Mouse (Mus musculus): ENCODE data around the gene Cpt2. TPM values are rescaled to one million over a fixed set of nuclear protein-coding genes. Genes with fewer than 3 reads are reported as not detected.

The Cpt2 gene
- 40.6 and 42.4 TPM in 2 replicates for polyA plus RNA-seq (2014; fragmentation: Nextera tagmentation; extraction: Ambion mirVana)

DNA sequence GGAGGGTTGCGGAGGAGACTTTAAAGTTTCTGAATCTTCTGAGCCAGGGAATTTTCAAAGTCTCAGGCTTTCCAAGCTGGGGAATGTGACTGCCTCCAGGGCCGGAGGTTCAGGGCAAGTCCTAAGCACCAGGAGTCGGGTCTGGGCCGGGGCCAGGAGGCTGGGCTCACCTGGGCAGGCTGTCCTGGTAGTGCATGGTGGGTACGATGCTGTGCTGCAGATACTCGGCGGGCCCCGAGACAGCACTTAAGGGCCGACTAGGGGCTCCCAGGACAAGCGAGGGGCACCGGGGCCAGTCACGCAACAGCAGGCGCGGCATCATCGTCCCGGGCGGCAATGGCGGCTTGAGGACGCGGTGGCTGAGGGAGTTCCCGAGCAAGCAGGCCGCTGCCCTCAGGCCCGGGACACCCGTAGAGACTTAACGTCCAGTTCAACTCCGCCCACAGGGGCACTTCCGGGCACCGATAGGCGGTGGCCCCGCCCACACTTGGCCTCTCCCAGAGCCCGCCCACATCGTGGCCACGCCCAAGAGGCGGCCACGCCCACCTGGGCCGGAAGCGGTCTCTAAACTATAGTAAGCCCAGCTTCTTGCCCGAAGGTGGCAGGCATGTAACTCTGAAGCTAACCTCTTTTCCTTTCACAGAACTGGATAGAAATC is at the start of gene Cpt2:
Gene Cpt2, minus strand, starts transcription at position 466 of the 658 bp plus-strand sequence.
- Histone ChIP-seq H3K4me2 (ENCODE audit: low read depth, low read length) (peak within 1 kb of the TSS; percentile 87), H3K9me3 (replicated peaks; ENCODE audit: control insufficient read depth, low read length) (no peaks in the 10 kb centered on the region), H3K27ac (replicated peaks; ENCODE audit: low read depth, low read length) (peak within 1 kb of the TSS; percentile 59; the same call in 1 of the 2 replicates), H3K4me3 (ENCODE audit: low read depth, low read length) (peak within 1 kb of the TSS; percentile 79), H3K4me1 (ENCODE audit: control insufficient read depth, insufficient read depth, low read length) (no peaks in the 10 kb centered on the region), H3K36me3 (replicated peaks; ENCODE audit: control insufficient read depth, insufficient read depth, low read depth, low read length) (no peaks in the 10 kb centered on the region), H3K9ac (replicated peaks; ENCODE audit: low read length) (peak within 1 kb of the TSS; percentile 89), H3K27me3 (ENCODE audit: control insufficient read depth, insufficient read depth, low read length) (no peaks in the 10 kb centered on the region)
- ATAC-seq (replicated peaks; ENCODE audit: insufficient number of reproducible peaks, low FRiP score, low TSS enrichment, low read depth) (peak; percentile 90), DNase-seq (ENCODE audit: low spot score) (peak; percentile 97)
- WGBS = 2% methylated on average over 35 of the region's 38 CpGs

DNA sequence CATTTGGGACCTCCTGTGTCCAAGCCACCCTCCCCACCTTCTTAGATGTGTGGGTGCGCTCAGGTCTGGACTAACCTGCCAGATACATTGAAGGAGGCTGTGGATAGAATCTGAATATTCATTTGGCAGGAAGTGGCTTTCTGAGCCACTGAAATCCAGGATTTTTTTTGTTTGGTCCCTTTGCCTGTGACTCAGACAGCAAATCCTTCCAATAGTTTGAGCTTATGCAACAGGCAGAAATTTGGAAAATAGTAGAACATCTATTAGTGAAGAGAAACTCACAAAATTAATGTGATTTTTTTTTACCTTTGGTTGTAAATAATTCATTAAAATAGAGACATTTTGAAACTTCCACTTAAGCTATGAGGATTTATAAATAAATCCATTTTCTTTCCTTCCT is 47.8 kb upstream of the Cpt2 start:
- no peak for DNase-seq (ENCODE audit: low spot score)
- Histone ChIP-seq H3K4me2 (ENCODE audit: low read depth, low read length) (no peak overlapping the region), H3K9ac (replicated peaks; ENCODE audit: low read length) (no peak overlapping the region), H3K4me1 (ENCODE audit: control insufficient read depth, insufficient read depth, low read length) (no peaks in the 10 kb centered on the region), H3K36me3 (replicated peaks; ENCODE audit: control insufficient read depth, insufficient read depth, low read depth, low read length) (no peaks in the 10 kb centered on the region), H3K27ac (replicated peaks; ENCODE audit: low read depth, low read length) (no peak overlapping the region), H3K27me3 (ENCODE audit: control insufficient read depth, insufficient read depth, low read length) (no peaks in the 10 kb centered on the region), H3K9me3 (replicated peaks; ENCODE audit: control insufficient read depth, low read length) (no peaks in the 10 kb centered on the region), H3K4me3 (ENCODE audit: low read depth, low read length) (no peak overlapping the region)
- ATAC-seq (replicated peaks; ENCODE audit: insufficient number of reproducible peaks, low FRiP score, low TSS enrichment, low read depth) = no peak
- 88% methylated on average over 1 of the region's 1 CpGs for WGBS

DNA sequence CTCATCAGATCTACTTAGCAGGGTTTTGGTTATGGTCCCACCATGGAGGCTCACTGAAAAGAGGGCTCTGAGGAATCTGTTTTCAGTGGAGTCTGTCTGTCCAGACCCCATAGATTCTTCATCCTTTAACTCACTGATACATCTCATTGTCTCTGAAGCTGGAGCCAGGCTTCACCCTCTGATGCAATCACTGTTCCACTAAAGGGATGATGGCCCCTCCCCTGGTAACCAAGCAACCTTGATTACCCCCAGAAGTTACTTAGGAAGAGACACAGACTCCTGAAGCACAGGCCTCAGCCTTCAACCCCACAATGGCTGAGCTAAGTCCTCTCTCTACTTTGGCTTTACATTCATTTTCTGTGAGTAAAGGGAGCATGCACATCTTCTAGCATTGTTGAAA is 46.4 kb upstream of the Cpt2 start:
- Histone ChIP-seq H3K27me3 (ENCODE audit: control insufficient read depth, insufficient read depth, low read length) (no peaks in the 10 kb centered on the region), H3K4me2 (ENCODE audit: low read depth, low read length) (no peak overlapping the region), H3K4me1 (ENCODE audit: control insufficient read depth, insufficient read depth, low read length) (no peaks in the 10 kb centered on the region), H3K27ac (replicated peaks; ENCODE audit: low read depth, low read length) (no peak overlapping the region), H3K36me3 (replicated peaks; ENCODE audit: control insufficient read depth, insufficient read depth, low read depth, low read length) (no peaks in the 10 kb centered on the region), H3K9me3 (replicated peaks; ENCODE audit: control insufficient read depth, low read length) (no peaks in the 10 kb centered on the region), H3K9ac (replicated peaks; ENCODE audit: low read length) (no peak overlapping the region), H3K4me3 (ENCODE audit: low read depth, low read length) (no peak overlapping the region)
- DNase-seq (ENCODE audit: low spot score) (no peak), ATAC-seq (replicated peaks; ENCODE audit: insufficient number of reproducible peaks, low FRiP score, low TSS enrichment, low read depth) (no peak)

DNA sequence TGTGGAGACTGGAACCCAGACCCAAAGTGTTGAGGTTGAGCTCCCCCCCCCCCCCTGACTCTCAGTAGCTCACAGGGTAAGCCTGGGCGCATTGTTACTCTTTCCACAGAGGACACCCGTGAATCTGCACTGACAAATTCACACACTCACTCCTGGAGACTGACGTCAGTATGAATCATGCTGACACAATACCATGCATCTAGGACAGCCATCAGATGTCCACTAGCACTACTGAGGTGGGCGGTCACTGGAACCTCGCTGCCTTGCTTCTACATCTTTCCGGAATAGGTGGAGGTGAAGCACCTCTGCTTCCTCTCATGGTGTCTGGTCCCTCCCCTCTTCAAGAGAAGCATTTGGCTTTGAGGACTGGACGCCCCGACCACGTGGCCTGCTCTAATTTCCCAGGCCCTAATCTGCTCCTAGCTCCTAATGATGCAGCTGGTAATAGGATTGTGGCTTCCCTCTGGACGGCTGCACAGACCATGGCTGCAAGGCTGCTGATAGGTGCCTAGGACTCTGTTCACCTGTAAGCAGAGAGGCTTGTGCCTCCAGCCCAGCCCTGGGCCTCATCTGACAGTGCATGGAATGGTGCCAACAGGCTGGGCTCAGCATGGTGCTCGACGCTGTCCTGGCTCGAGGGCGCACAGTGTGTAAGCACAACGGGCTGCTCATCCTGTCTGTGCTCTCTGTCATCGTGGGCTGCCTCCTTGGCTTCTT is 44.7 kb upstream of the Cpt2 start, which contains the start of gene Slc1a7:
Gene Slc1a7, plus strand, starts transcription at position 367 of the 717 bp plus-strand sequence.
- 80% methylated on average over 16 of the region's 16 CpGs for WGBS

DNA sequence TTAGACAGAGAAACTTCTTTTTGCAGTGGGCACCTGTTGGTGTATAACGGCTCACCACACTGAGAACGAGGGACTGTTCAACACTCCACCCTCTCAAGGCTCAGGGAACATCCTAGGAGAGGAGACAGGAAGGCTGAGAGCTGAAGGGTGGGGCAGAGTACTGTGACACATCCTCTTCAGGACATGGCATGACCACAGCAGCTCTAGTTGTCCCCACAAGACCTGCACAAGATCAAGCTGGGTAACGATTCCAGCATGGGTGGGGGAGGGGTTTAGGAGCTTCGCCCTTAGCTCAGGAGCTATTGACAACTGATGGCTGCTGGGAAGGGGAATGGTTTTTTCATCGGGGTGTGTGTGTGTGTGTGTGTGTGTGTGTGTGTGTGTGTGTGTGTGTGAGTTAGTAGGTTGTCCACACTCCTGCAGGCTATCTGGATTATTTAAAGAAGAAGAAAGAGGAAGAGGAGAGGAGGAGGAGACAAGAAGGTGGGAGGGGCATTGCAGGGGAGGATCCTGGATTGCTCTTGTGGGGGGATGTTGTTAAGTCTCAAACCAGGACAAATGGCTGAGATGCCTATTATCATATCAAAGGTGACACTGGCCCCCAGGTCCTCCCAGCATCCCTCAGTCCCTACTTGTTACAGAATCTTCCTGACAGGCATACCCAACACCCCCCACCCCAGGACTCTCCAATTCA is 43.2 kb upstream of the Cpt2 start:
- no peak overlapping the region for H3K4me3 ChIP-seq (ENCODE audit: low read depth, low read length)
- H3K36me3 ChIP-seq (replicated peaks; ENCODE audit: control insufficient read depth, insufficient read depth, low read depth, low read length) = no peaks in the 10 kb centered on the region
- H3K4me1 ChIP-seq (ENCODE audit: control insufficient read depth, insufficient read depth, low read length) = no peaks in the 10 kb centered on the region
- DNase-seq (ENCODE audit: low spot score) = peak; percentile 7
- H3K4me2 ChIP-seq (ENCODE audit: low read depth, low read length) = no peak overlapping the region
- no peak overlapping the region for H3K9ac ChIP-seq (replicated peaks; ENCODE audit: low read length)
- 43% methylated on average over 5 of the region's 5 CpGs for WGBS
- no peaks in the 10 kb centered on the region for H3K27me3 ChIP-seq (ENCODE audit: control insufficient read depth, insufficient read depth, low read length)
- H3K27ac ChIP-seq (replicated peaks; ENCODE audit: low read depth, low read length) = no peak overlapping the region
- no peak for ATAC-seq (replicated peaks; ENCODE audit: insufficient number of reproducible peaks, low FRiP score, low TSS enrichment, low read depth)
- H3K9me3 ChIP-seq (replicated peaks; ENCODE audit: control insufficient read depth, low read length) = no peaks in the 10 kb centered on the region

More for the DNA sequence above, 44.7 kb upstream of the Cpt2 start, which contains the start of gene Slc1a7:
- ATAC-seq (replicated peaks; ENCODE audit: insufficient number of reproducible peaks, low FRiP score, low TSS enrichment, low read depth) (no peak), DNase-seq (ENCODE audit: low spot score) (no peak)
- no peak within 1 kb of the TSS for H3K27ac ChIP-seq (replicated peaks; ENCODE audit: low read depth, low read length)
- no peaks in the 10 kb centered on the region for H3K9me3 ChIP-seq (replicated peaks; ENCODE audit: control insufficient read depth, low read length)
- no peaks in the 10 kb centered on the region for H3K27me3 ChIP-seq (ENCODE audit: control insufficient read depth, insufficient read depth, low read length)
- no peak within 1 kb of the TSS for H3K4me3 ChIP-seq (ENCODE audit: low read depth, low read length)
- H3K4me2 ChIP-seq (ENCODE audit: low read depth, low read length) = no peak within 1 kb of the TSS
- no peaks in the 10 kb centered on the region for H3K4me1 ChIP-seq (ENCODE audit: control insufficient read depth, insufficient read depth, low read length)
- no peaks in the 10 kb centered on the region for H3K36me3 ChIP-seq (replicated peaks; ENCODE audit: control insufficient read depth, insufficient read depth, low read depth, low read length)
- no peak within 1 kb of the TSS for H3K9ac ChIP-seq (replicated peaks; ENCODE audit: low read length)

DNA sequence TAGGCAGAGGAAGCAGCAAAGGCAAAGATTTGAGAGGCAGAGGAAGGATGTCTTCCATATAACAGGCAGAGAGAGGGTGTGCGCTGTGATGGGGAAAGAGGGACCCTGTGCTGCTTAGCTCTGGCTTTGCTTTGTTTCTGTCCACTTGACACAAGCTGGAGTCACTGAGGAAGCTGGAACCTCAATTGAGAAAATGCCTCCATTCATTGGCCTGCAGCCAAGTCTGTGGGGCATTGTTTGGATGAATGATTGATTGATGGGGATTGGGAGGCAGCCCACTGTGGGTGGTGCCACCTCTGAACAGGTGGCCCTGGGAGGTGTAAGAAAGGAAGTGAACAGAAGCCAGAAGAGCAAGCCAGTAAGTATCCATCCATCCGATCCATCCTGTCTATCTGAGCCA is 39.4 kb upstream of the Cpt2 start:
- DNase-seq (ENCODE audit: low spot score) = no peak
- Histone ChIP-seq H3K4me2 (ENCODE audit: low read depth, low read length) (no peak overlapping the region), H3K9me3 (replicated peaks; ENCODE audit: control insufficient read depth, low read length) (no peaks in the 10 kb centered on the region), H3K4me1 (ENCODE audit: control insufficient read depth, insufficient read depth, low read length) (no peaks in the 10 kb centered on the region), H3K36me3 (replicated peaks; ENCODE audit: control insufficient read depth, insufficient read depth, low read depth, low read length) (no peaks in the 10 kb centered on the region), H3K27me3 (ENCODE audit: control insufficient read depth, insufficient read depth, low read length) (no peaks in the 10 kb centered on the region), H3K27ac (replicated peaks; ENCODE audit: low read depth, low read length) (no peak overlapping the region), H3K9ac (replicated peaks; ENCODE audit: low read length) (no peak overlapping the region), H3K4me3 (ENCODE audit: low read depth, low read length) (no peak overlapping the region)
- no peak for ATAC-seq (replicated peaks; ENCODE audit: insufficient number of reproducible peaks, low FRiP score, low TSS enrichment, low read depth)
- WGBS = 85% methylated on average over 2 of the region's 2 CpGs

DNA sequence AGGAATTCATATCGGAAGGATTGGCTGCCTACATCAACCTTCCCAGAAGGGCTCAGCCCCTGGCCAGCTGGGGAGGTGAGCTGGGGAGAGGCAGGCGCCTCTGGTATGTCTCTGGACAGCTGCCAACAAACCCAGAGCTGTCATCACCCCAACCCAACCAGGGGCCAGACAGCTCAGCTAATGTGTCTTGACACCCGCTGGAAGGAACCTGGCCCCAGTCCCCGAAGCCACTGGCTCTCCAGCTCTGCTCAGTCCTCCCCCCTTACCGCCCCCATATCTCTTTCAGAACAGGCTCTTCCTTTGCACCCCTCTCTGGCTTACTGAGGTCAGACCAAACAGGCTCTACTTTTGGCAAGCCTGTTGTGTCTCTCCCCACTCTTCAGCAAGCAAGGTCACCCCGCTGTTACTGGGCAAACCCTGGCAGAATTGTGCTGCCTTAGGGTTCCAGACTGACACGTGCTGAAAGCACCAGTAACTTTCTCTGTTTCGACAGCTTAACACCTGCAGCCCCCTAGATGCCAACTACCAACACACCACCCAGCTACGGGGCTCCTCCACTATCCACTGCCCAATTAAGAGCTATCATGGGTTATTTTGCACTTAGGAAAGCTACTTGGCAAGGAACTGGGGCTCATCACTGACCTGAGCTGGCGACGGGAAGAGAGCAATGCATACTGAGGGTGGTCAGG is 38.8 kb upstream of the Cpt2 start:
- ATAC-seq (replicated peaks; ENCODE audit: insufficient number of reproducible peaks, low FRiP score, low TSS enrichment, low read depth) (no peak; the same call in 1 of the 2 replicates), DNase-seq (ENCODE audit: low spot score) (no peak)
- Histone ChIP-seq H3K4me1 (ENCODE audit: control insufficient read depth, insufficient read depth, low read length) (no peaks in the 10 kb centered on the region), H3K36me3 (replicated peaks; ENCODE audit: control insufficient read depth, insufficient read depth, low read depth, low read length) (no peaks in the 10 kb centered on the region), H3K27ac (replicated peaks; ENCODE audit: low read depth, low read length) (no peak overlapping the region), H3K27me3 (ENCODE audit: control insufficient read depth, insufficient read depth, low read length) (no peaks in the 10 kb centered on the region), H3K4me2 (ENCODE audit: low read depth, low read length) (no peak overlapping the region), H3K4me3 (ENCODE audit: low read depth, low read length) (no peak overlapping the region), H3K9ac (replicated peaks; ENCODE audit: low read length) (no peak overlapping the region), H3K9me3 (replicated peaks; ENCODE audit: control insufficient read depth, low read length) (no peaks in the 10 kb centered on the region)
- WGBS = 68% methylated on average over 11 of the region's 11 CpGs

Data from embryonic facial prominence, embryonic 11.5 days (tissue).